In genomic region chr5:112275021-112275804, GRCm38 (mm10) we compare ENCODE assay signal across 9 mouse cellular contexts. TPM values are rescaled to one million over a fixed set of nuclear protein-coding genes. Genes with fewer than 3 reads are reported as not detected.
DNase-seq lines count a peak whose midpoint lies in the region; ATAC-seq lines count a peak whose summit lies in the region.
"Had no signal": no experiment of that assay in that cellular context is flagged by ENCODE, and none has a peak within 500 bp of the region (broad histone marks: within the 10 kb centered on the region; RNA-seq: fewer than 3 reads in every experiment).

No protein-coding gene starts in this region.

- H3K4me2 ChIP-seq in limb, embryonic 13.5 days (replicated peaks), result peak overlapping the region; percentile 72
- H3K4me2 ChIP-seq in stomach, embryonic 15.5 days, result peak overlapping the region; percentile 74

- peak overlapping the region; percentile 97 for H3K4me3 ChIP-seq in megakaryocyte, embryonic 14.5 days (replicated peaks)
- H3K4me3 ChIP-seq in limb, embryonic 13.5 days, result peak overlapping the region; percentile 73
- H3K4me3 ChIP-seq in stomach, embryonic 15.5 days (replicated peaks), result peak overlapping the region; percentile 79; the same call in 1 of the 2 replicates

- no peaks in the 10 kb centered on the region for H3K9me3 ChIP-seq in megakaryocyte, embryonic 14.5 days
- no peaks in the 10 kb centered on the region for H3K9me3 ChIP-seq in limb, embryonic 13.5 days
- H3K9me3 ChIP-seq in stomach, embryonic 15.5 days, result no peaks in the 10 kb centered on the region

- H3K27ac ChIP-seq in limb, embryonic 13.5 days, result no peak overlapping the region
- no peak overlapping the region for H3K27ac ChIP-seq in stomach, embryonic 15.5 days

- peaks cover 83% of the 10 kb centered on the region for H3K4me1 ChIP-seq in megakaryocyte, embryonic 14.5 days
- H3K4me1 ChIP-seq in limb, embryonic 13.5 days, result peaks cover 54% of the 10 kb centered on the region
- peaks cover 21% of the 10 kb centered on the region for H3K4me1 ChIP-seq in stomach, embryonic 15.5 days

- DNase-seq in adrenal gland, postnatal 25 days, result peak; percentile 2
- DNase-seq in adrenal gland, postnatal 4 days (ENCODE audit: low spot score in 2 of 2), result no peak
- DNase-seq in ovary, postnatal 10 days (ENCODE audit: low spot score), result no peak

- H3K9ac ChIP-seq in limb, embryonic 13.5 days, result 0 out of 2 replicates have a peak overlapping the region, but pooled peaks have one; percentile 4
- H3K9ac ChIP-seq in stomach, embryonic 15.5 days, result no peak overlapping the region

- no peak for ATAC-seq in megakaryocyte, adult 5-6 weeks (ENCODE audit: poor library complexity, severe bottlenecking)
- no peak for ATAC-seq in limb, embryonic 13.5 days (ENCODE audit: low FRiP score, low read depth)
- ATAC-seq in stomach, embryonic 15.5 days (ENCODE audit: insufficient read depth, low FRiP score, low read depth), result no peak
- no peak for ATAC-seq in megakaryocyte-erythroid progenitor cell, adult 5-6 weeks (replicated peaks; ENCODE audit: low FRiP score, low TSS enrichment, poor library complexity, severe bottlenecking)

- 29% methylated on average over 4 of the region's 4 CpGs for whole genome bisulfite sequencing in limb, embryonic 13.5 days
- 48% methylated on average over 4 of the region's 4 CpGs for WGBS in stomach, embryonic 15.5 days

- H3K36me3 ChIP-seq in megakaryocyte, embryonic 14.5 days (replicated peaks; ENCODE audit: low read length), result peaks cover 24% of the 10 kb centered on the region
- no peaks in the 10 kb centered on the region for H3K36me3 ChIP-seq in limb, embryonic 13.5 days
- no peaks in the 10 kb centered on the region for H3K36me3 ChIP-seq in stomach, embryonic 15.5 days

- H3K27me3 ChIP-seq in megakaryocyte, embryonic 14.5 days (replicated peaks), result peaks cover 9% of the 10 kb centered on the region
- H3K27me3 ChIP-seq in limb, embryonic 13.5 days, result peaks cover 13% of the 10 kb centered on the region
- no peaks in the 10 kb centered on the region for H3K27me3 ChIP-seq in stomach, embryonic 15.5 days (replicated peaks)

RNA-seq across cellular contexts. Expression of gene Tpst2, which starts 1.3 kb away (rescaled TPM):
- 144 and 210 TPM in 2 replicates for total RNA-seq in adrenal gland, postnatal 25 days (2021)
- 100 to 1,000 TPM; 135 to 140 TPM for total RNA-seq in adrenal gland, postnatal 4 days (2021)
- 299 and 479 TPM in 2 replicates for polyA plus RNA-seq in megakaryocyte, embryonic 14.5 days (2012; ENCODE audit: insufficient read depth, low replicate concordance)
- total RNA-seq in megakaryocyte, adult 5-6 weeks (2015), result 52.1 and 57.5 TPM in 2 replicates
- total RNA-seq in megakaryocyte, adult 5-6 weeks (2017), result 69.2 and 77.0 TPM in 2 replicates
- polyA plus RNA-seq in limb, embryonic 13.5 days (2015; fragmentation: Nextera tagmentation; extraction: Ambion mirVana), result 42.3 and 42.5 TPM in 2 replicates
- polyA plus RNA-seq in stomach, embryonic 15.5 days (2015; fragmentation: Nextera tagmentation; extraction: Ambion mirVana), result 40.8 and 44.4 TPM in 2 replicates
- 37.4 and 43.4 TPM in 2 replicates for total RNA-seq in megakaryocyte-erythroid progenitor cell, adult 5-6 weeks (2014; fragmentation: Nextera tagmentation)
- 17.6 and 27.3 TPM in 2 replicates for total RNA-seq in megakaryocyte-erythroid progenitor cell, adult 5-6 weeks (2017)

RNA-seq across cellular contexts. Expression of gene Crybb1, which starts 19.6 kb away (rescaled TPM):
- 1.1 and 2.7 TPM in 2 replicates for total RNA-seq in adrenal gland, postnatal 25 days (2021)
- total RNA-seq in adrenal gland, postnatal 4 days (2021), result 1 to 10 TPM; 2.0 to 3.0 TPM
- polyA plus RNA-seq in megakaryocyte, embryonic 14.5 days (2012; ENCODE audit: insufficient read depth, low replicate concordance), result 0.25 and 3.6 TPM in 2 replicates
- total RNA-seq in megakaryocyte, adult 5-6 weeks (2015), result 2.4 and 4.2 TPM in 2 replicates
- total RNA-seq in megakaryocyte, adult 5-6 weeks (2017), result 1.2 and 2.3 TPM in 2 replicates
- 0.96 and 1.5 TPM in 2 replicates for polyA plus RNA-seq in limb, embryonic 13.5 days (2015; fragmentation: Nextera tagmentation; extraction: Ambion mirVana)
- polyA plus RNA-seq in stomach, embryonic 15.5 days (2015; fragmentation: Nextera tagmentation; extraction: Ambion mirVana), result 4.0 TPM in 2 replicates
- total RNA-seq in megakaryocyte-erythroid progenitor cell, adult 5-6 weeks (2014; fragmentation: Nextera tagmentation), result not detected in 2 replicates
- total RNA-seq in megakaryocyte-erythroid progenitor cell, adult 5-6 weeks (2017), result not detected in 2 replicates
- total RNA-seq: common myeloid progenitor, adult 5-6 weeks had no signal

RNA-seq across cellular contexts. Expression of gene Cryba4, which starts 22.9 kb away (rescaled TPM):
- total RNA-seq in adrenal gland, postnatal 25 days (2021), result 14.8 and 16.5 TPM in 2 replicates
- total RNA-seq in adrenal gland, postnatal 4 days (2021), result 1 to 10 TPM; 3.8 to 4.2 TPM
- polyA plus RNA-seq in megakaryocyte, embryonic 14.5 days (2012; ENCODE audit: insufficient read depth, low replicate concordance), result 9.4 and 17.2 TPM in 2 replicates
- 5.2 and 8.4 TPM in 2 replicates for total RNA-seq in megakaryocyte, adult 5-6 weeks (2015)
- total RNA-seq in megakaryocyte, adult 5-6 weeks (2017), result 3.3 and 3.7 TPM in 2 replicates
- 0.98 and 1.1 TPM in 2 replicates for polyA plus RNA-seq in limb, embryonic 13.5 days (2015; fragmentation: Nextera tagmentation; extraction: Ambion mirVana)
- 1.7 TPM in 2 replicates for polyA plus RNA-seq in stomach, embryonic 15.5 days (2015; fragmentation: Nextera tagmentation; extraction: Ambion mirVana)
- not detected in 2 replicates for total RNA-seq in megakaryocyte-erythroid progenitor cell, adult 5-6 weeks (2014; fragmentation: Nextera tagmentation)
- not detected in 2 replicates for total RNA-seq in megakaryocyte-erythroid progenitor cell, adult 5-6 weeks (2017)
- total RNA-seq: common myeloid progenitor, adult 5-6 weeks had no signal

RNA-seq across cellular contexts. Expression of gene Tfip11, which starts 50.9 kb away (rescaled TPM):
- 33.3 and 38.6 TPM in 2 replicates for total RNA-seq in adrenal gland, postnatal 25 days (2021)
- 10 to 100 TPM; 35.9 to 43.0 TPM for total RNA-seq in adrenal gland, postnatal 4 days (2021)
- polyA plus RNA-seq in megakaryocyte, embryonic 14.5 days (2012; ENCODE audit: insufficient read depth, low replicate concordance), result 30.3 and 35.0 TPM in 2 replicates
- total RNA-seq in megakaryocyte, adult 5-6 weeks (2015), result 11.3 and 11.7 TPM in 2 replicates
- 11.6 and 14.5 TPM in 2 replicates for total RNA-seq in megakaryocyte, adult 5-6 weeks (2017)
- polyA plus RNA-seq in limb, embryonic 13.5 days (2015; fragmentation: Nextera tagmentation; extraction: Ambion mirVana), result 32.6 and 34.8 TPM in 2 replicates
- 23.3 and 25.3 TPM in 2 replicates for polyA plus RNA-seq in stomach, embryonic 15.5 days (2015; fragmentation: Nextera tagmentation; extraction: Ambion mirVana)
- total RNA-seq in megakaryocyte-erythroid progenitor cell, adult 5-6 weeks (2014; fragmentation: Nextera tagmentation), result 32.1 and 33.3 TPM in 2 replicates
- 14.7 and 22.6 TPM in 2 replicates for total RNA-seq in megakaryocyte-erythroid progenitor cell, adult 5-6 weeks (2017)

Comparison
In these comparisons a context has a peak if more than half of its experiments do, and no peak if none do; other contexts are left out.
1. RNA of gene Cryba4, which starts 22.9 kb away (total RNA-seq): 14.8 to 16.5 TPM in adrenal gland, postnatal 25 days, 3.3 to 8.4 TPM in megakaryocyte, adult 5-6 weeks and 3.8 to 4.2 TPM in adrenal gland, postnatal 4 days; not detected in megakaryocyte-erythroid progenitor cell, adult 5-6 weeks; every median in the first group is over 4 times any median in the second.
2. Peak in every context shown above with its lines, with median percentiles within 50 percentile points of each other: H3K4me3 ChIP-seq.